Comparison of ENCODE assay signal across 11 mouse cellular contexts in the genomic region with DNA sequence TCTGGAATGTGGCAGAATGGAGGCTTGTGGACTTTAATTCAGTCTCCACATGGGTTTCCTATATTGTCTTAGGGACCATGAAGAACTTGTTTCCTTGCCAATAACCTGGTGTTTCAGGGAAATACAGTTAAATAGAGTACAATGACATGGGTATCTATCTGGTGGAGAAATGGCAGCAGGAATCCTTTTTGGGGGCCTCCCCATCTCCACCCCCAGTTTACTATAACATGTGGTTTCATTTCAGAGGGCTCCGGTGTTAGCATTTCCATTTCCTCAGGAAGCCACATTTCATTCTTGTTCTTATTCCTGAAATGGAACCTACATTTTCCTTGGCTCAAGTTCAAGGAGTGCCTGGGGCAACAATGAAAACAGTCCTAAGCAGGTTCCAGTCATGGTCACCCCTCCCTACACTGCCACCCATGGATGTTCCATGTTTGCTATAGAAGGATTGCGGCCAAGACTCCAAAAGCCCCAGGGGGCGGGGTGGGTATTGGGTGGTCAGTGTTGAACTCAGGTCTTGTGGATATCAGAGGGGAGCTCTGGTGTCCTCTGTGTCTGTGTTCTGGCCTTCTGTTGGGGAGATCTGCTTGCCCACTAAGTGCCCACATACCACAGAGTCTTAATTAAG.
DNase-seq lines count a peak whose midpoint lies in the region; ATAC-seq and TF ChIP-seq lines count a peak whose summit lies in the region.
"Had no signal": no experiment of that assay in that cellular context is flagged by ENCODE, and none has a peak within 500 bp of the region (broad histone marks: within the 10 kb centered on the region; RNA-seq: fewer than 3 reads in every experiment).

No protein-coding gene starts in this region.

- H3K4me2 ChIP-seq in embryonic facial prominence, embryonic 15.5 days (replicated peaks) = no peak overlapping the region; the same call in 1 of the 2 replicates
- no peak overlapping the region for H3K4me2 ChIP-seq in midbrain, embryonic 11.5 days
- H3K4me2 ChIP-seq: midbrain, embryonic 13.5 days had no signal

- DNase-seq in heart, adult 2 months = peak in 1 of 2 experiments; percentile 13
- DNase-seq in heart, postnatal 25 days (ENCODE audit: low spot score) = no peak
- peak; percentile 19 for DNase-seq in kidney, postnatal 10 days
- DNase-seq in midbrain, embryonic 11.5 days (ENCODE audit: low spot score, missing footprints) = no peak
- DNase-seq in adrenal gland, adult 18-20 months (ENCODE audit: low spot score in 2 of 2) = no peak

- WGBS in heart, adult 2 months = 63% methylated on average over 3 of the region's 3 CpGs
- 54% methylated on average over 3 of the region's 3 CpGs for WGBS in embryonic facial prominence, embryonic 15.5 days
- WGBS in midbrain, embryonic 11.5 days = 88% methylated on average over 3 of the region's 3 CpGs

- no peak overlapping the region for H3K4me3 ChIP-seq in heart, adult 2 months
- H3K4me3 ChIP-seq in brown adipose tissue, adult 24 weeks (ENCODE audit: insufficient read depth, low read depth, low read length) = no peak overlapping the region
- H3K4me3 ChIP-seq in embryonic facial prominence, embryonic 15.5 days (replicated peaks) = no peak overlapping the region
- no peak overlapping the region for H3K4me3 ChIP-seq in midbrain, embryonic 11.5 days (ENCODE audit: low read depth, low read length)
- H3K4me3 ChIP-seq: midbrain, embryonic 13.5 days had no signal

- intact Hi-C loops in heart, adult 2 months (cut with DNase I) = loop anchor here (2.0 kb wide), 1 partner anchor 39 kb away; no protein-coding TSS in a partner anchor
- intact Hi-C loops in heart, postnatal 25 days (cut with DNase I) = loop anchor here (2.0 kb wide), 1 partner anchor 67 kb away; no protein-coding TSS in a partner anchor

- no peaks in the 10 kb centered on the region for H3K9me3 ChIP-seq in embryonic facial prominence, embryonic 15.5 days (replicated peaks)
- no peaks in the 10 kb centered on the region for H3K9me3 ChIP-seq in midbrain, embryonic 11.5 days (ENCODE audit: control insufficient read depth, low read length)
- H3K9me3 ChIP-seq: midbrain, embryonic 13.5 days had no signal

- no peak for TF ChIP-seq EP300 in heart, adult 2 months (IDR thresholded peaks at IDR 0.05; ENCODE audit: insufficient read depth, low read depth, low read length)

- peak overlapping the region; percentile 50 for H3K27ac ChIP-seq in heart, adult 2 months
- peak overlapping the region; percentile 45 for H3K27ac ChIP-seq in brown adipose tissue, adult 24 weeks (replicated peaks; ENCODE audit: low read depth, low read length)
- H3K27ac ChIP-seq in embryonic facial prominence, embryonic 15.5 days (replicated peaks) = peak overlapping the region; percentile 68
- no peak overlapping the region for H3K27ac ChIP-seq in midbrain, embryonic 11.5 days (ENCODE audit: low read depth, low read length)
- H3K27ac ChIP-seq: midbrain, embryonic 13.5 days had no signal

- peaks cover 8% of the 10 kb centered on the region; the same call in 1 of the 2 replicates for H3K36me3 ChIP-seq in heart, adult 2 months (ENCODE audit: control insufficient read depth, insufficient read depth, low read length)
- no peaks in the 10 kb centered on the region for H3K36me3 ChIP-seq in embryonic facial prominence, embryonic 15.5 days
- no peaks in the 10 kb centered on the region for H3K36me3 ChIP-seq in midbrain, embryonic 11.5 days (ENCODE audit: control insufficient read depth, insufficient read depth, low read length)
- H3K36me3 ChIP-seq: midbrain, embryonic 13.5 days had no signal

- no peaks in the 10 kb centered on the region; the same call in 1 of the 2 replicates for H3K79me2 ChIP-seq in heart, adult 2 months (replicated peaks; ENCODE audit: control insufficient read depth, insufficient read depth, low read length)

- H3K27me3 ChIP-seq in heart, adult 2 months (ENCODE audit: control insufficient read depth, insufficient read depth, low read length) = no peaks in the 10 kb centered on the region
- H3K27me3 ChIP-seq in embryonic facial prominence, embryonic 15.5 days = no peaks in the 10 kb centered on the region
- no peaks in the 10 kb centered on the region for H3K27me3 ChIP-seq in midbrain, embryonic 11.5 days (ENCODE audit: control insufficient read depth, insufficient read depth, low read length)
- H3K27me3 ChIP-seq: midbrain, embryonic 13.5 days had no signal

- TF ChIP-seq CTCF in heart, adult 2 months (IDR thresholded peaks at IDR 0.05) = no peak

- no peak for TF ChIP-seq POLR2A in heart, adult 2 months (IDR thresholded peaks at IDR 0.05; ENCODE audit: insufficient read depth, low read depth, low read length)

- H3K4me1 ChIP-seq in heart, adult 2 months (ENCODE audit: control insufficient read depth, insufficient read depth, low read length) = peaks cover 6% of the 10 kb centered on the region
- peaks cover 8% of the 10 kb centered on the region; the same call in 1 of the 2 replicates for H3K4me1 ChIP-seq in brown adipose tissue, adult 24 weeks (ENCODE audit: control insufficient read depth, insufficient read depth, insufficient read length, low read length)
- H3K4me1 ChIP-seq in embryonic facial prominence, embryonic 15.5 days = peaks cover 12% of the 10 kb centered on the region
- no peaks in the 10 kb centered on the region for H3K4me1 ChIP-seq in midbrain, embryonic 11.5 days (ENCODE audit: control insufficient read depth, insufficient read depth, low read length)
- H3K4me1 ChIP-seq: midbrain, embryonic 13.5 days had no signal

- H3K9ac ChIP-seq in heart, adult 2 months (ENCODE audit: low read depth, low read length) = no peak overlapping the region
- H3K9ac ChIP-seq in embryonic facial prominence, embryonic 15.5 days = no peak overlapping the region
- no peak overlapping the region for H3K9ac ChIP-seq in midbrain, embryonic 11.5 days (ENCODE audit: low read length)
- H3K9ac ChIP-seq: forebrain, postnatal 0 days; midbrain, embryonic 13.5 days had no signal

- peak; percentile 43; the same call in 1 of the 2 replicates for ATAC-seq in embryonic facial prominence, embryonic 15.5 days (ENCODE audit: insufficient number of reproducible peaks, low FRiP score, low TSS enrichment, low read depth)
- ATAC-seq in midbrain, embryonic 11.5 days (ENCODE audit: low FRiP score) = no peak
- no peak for ATAC-seq in megakaryocyte progenitor cell, adult 5-6 weeks (replicated peaks; ENCODE audit: poor library complexity)
- ATAC-seq: hindbrain, embryonic 16.5 days; midbrain, embryonic 13.5 days had no signal
